Mouse (Mus musculus) hindbrain, embryonic 10.5 days (tissue): ENCODE measurements around the gene Plekhj1. TPM values are rescaled to one million over a fixed set of nuclear protein-coding genes. Genes with fewer than 3 reads are reported as not detected.
"Not testable (repeated sequence)": the region's sequence is repeated elsewhere in the genome, so short reads cannot be mapped to it uniquely, and the experiment has no call there.

Experiments used
- DNase-seq: peaks from one replicate; pipeline ENCODE4 v3.0.0-alpha.2; 2017; ENCODE audit warnings: low spot score
- H3K27ac ChIP-seq: fragments of 300-500 bp; sonication (generic); 2 replicates; pipeline ENCODE4 v1.5.1; 2016; ENCODE audit warnings: mild to moderate bottlenecking, moderate library complexity
- H3K27me3 ChIP-seq: fragments of 300-500 bp; sonication (generic); 2 replicates; pipeline ENCODE4 v1.6.1; 2016; ENCODE audit warnings: mild to moderate bottlenecking; ENCODE audit not compliant: poor library complexity, insufficient read depth, severe bottlenecking
- H3K36me3 ChIP-seq: fragments of 300-500 bp; sonication (generic); 2 replicates; pipeline ENCODE4 v1.6.1; 2016; ENCODE audit warnings: mild to moderate bottlenecking, moderate library complexity
- H3K4me1 ChIP-seq: fragments of 300-500 bp; sonication (generic); replicated peaks from 2 replicates; pipeline ENCODE4 v1.6.1; 2016; ENCODE audit warnings: mild to moderate bottlenecking
- H3K4me3 ChIP-seq: fragments of 300-500 bp; sonication (generic); 2 replicates; pipeline ENCODE4 v1.5.1; 2016; ENCODE audit warnings: mild to moderate bottlenecking, moderate library complexity
- H3K9me3 ChIP-seq: fragments of 300-500 bp; sonication (generic); 2 replicates; pipeline ENCODE4 v1.6.1; 2016; ENCODE audit warnings: mild to moderate bottlenecking, moderate library complexity
- WGBS: fragments of 180-500 bp; shearing (Covaris S2); methylation state at CpG from one replicate; pipeline ENCODE4 v1.1.7; 2016; 5-methylcytosine and 5-hydroxymethylcytosine counted together
- polyA plus RNA-seq: library from polyadenylated mRNA; unstranded; fragments of >200 nt; fragmentation: Nextera tagmentation; extraction: Ambion mirVana; gene quantifications from 2 replicates; pipeline ENCODE4 v1.2.1, GENCODE M21; 2016

Plekhj1 gene
- polyA plus RNA-seq, 1 experiment from 2014 or later = 189 TPM

DNA sequence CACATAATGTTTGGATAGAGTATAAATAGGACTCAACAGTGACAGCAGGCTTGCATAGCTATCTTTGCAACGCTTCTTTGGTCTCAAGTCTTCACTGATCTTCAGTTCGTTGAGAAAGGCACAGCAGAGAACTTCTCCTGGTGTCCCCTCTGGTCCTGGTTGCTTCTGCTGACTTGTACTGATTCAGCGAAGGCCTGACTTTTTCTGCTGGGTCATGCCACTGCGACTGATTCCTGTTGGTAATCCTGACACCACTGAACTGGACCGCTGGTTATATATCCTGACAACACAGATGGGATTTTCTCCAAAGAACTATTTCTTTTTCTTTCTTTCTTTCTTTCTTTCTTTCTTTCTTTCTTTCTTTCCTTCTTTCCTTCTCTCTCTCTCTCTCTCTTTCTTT, 24.1 kb upstream of the Plekhj1 start:
- DNase-seq = no peak
- 90% methylated on average over 5 of the region's 5 CpGs for WGBS
- Histone ChIP-seq H3K27ac (no peak overlapping the region), H3K36me3 (no peaks in the 10 kb centered on the region), H3K4me3 (no peak overlapping the region), H3K4me1 (peaks cover 11% of the 10 kb centered on the region), H3K9me3 (no peaks in the 10 kb centered on the region), H3K27me3 (no peaks in the 10 kb centered on the region)

DNA sequence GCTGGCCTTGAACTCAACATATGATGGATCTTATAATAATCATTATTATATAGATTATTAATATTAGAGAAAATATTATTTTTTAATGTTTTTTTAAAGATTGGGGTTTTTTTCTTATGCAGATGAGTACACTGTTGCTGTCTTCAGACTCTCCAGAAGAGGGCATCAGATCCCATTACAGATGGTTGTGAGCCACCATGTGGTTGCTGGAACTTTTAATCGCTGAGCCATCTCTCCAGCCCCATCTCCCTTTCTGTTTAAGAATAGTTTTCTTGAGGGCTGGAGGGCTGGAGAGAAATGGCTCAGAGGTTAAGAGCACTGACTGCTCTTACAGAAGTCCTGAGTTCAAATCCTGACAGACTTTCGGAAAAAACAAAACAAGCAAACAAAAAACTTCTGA, 23.6 kb upstream of the Plekhj1 start:
- Histone ChIP-seq H3K4me1 (peaks cover 8% of the 10 kb centered on the region), H3K9me3 (no peaks in the 10 kb centered on the region), H3K4me3 (no peak overlapping the region), H3K36me3 (no peaks in the 10 kb centered on the region), H3K27me3 (no peaks in the 10 kb centered on the region), H3K27ac (no peak overlapping the region)
- 41% methylated on average over 2 of the region's 2 CpGs for WGBS
- DNase-seq = no peak

DNA sequence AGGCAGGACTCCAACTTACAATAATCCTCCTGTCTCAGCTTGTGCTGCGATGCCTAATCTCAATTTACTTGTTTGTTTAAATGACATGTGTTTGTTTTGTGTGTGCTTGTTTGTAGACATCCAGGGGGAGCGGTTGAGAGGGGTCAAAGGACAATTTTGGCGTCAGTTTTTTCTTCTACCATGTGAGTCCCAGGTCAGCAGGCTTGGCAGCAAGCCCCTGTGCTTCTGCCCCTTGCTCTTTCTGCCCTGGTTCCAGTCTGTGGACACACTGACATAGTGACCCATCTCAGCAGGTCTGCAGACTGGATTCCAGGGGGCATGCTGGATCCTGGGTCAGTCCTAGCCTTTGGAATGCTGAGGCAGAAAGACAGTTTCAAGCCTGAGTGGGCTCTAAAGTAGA, 21.0 kb upstream of the Plekhj1 start:
- WGBS = 61% methylated on average over 3 of the region's 3 CpGs
- no peaks in the 10 kb centered on the region for H3K9me3 ChIP-seq
- H3K4me1 ChIP-seq = 0 out of 2 replicates have a peak, but pooled peaks cover 2% of the 10 kb centered on the region
- no peak overlapping the region for H3K4me3 ChIP-seq
- H3K27me3 ChIP-seq = no peaks in the 10 kb centered on the region
- no peak overlapping the region for H3K27ac ChIP-seq
- no peaks in the 10 kb centered on the region for H3K36me3 ChIP-seq
- DNase-seq = no peak

DNA sequence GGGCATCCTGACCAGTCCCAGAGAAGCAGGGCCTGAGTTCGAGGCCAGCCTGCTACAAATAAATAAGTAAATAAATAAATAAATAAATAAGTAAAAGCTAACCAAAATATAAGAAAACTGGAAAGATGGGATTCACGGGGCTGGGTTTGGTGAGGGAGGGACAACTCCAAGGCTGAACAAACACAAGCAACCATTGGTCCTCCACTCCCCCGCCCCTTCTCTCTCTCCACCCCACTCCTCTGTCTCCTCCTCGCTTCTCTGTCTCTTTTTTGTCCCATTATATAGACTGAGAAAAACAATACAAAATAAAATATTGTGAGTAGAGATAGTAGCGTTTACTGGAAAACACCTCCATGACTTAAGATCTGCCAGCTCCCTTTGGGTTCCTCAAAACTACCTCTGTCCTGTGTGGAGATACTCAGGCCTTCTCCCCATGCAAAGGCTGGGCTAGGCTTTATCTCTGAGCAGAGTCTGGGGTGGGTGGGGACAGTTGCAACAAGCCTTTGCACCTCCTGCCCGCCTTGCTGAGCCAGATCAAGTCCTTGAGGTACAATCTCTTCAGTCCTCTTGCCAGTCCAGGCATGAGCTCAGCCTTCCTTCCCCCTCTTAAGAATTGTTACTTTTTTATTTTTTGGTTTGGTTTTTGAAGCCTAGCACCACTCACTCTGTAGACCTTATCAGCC, 20.3 kb upstream of the Plekhj1 start:
- 51% methylated on average over 6 of the region's 6 CpGs for WGBS
- no peak for DNase-seq

DNA sequence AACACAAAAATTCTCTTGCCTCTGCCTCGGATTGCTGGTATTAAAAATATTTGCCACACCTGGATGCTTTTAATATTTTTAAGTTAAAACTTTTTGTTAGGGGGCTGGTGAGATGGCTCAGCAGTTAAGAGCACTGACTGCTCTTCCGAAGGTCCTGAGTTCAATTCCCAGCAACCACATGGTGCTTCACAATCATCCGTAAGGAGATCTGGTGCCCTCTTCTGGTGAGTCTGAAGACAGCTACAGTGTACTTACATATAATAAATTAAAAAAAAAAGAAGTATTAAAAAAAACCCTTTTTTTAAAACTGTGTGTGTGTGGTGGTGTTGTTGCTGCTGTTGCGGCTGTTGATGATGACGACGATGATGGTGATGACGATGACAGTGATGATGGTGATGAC, 19.5 kb upstream of the Plekhj1 start:
- not testable (repeated sequence) for H3K4me3 ChIP-seq, H3K4me1 ChIP-seq, H3K9me3 ChIP-seq, H3K36me3 ChIP-seq, DNase-seq, H3K27me3 ChIP-seq, H3K27ac ChIP-seq
- WGBS = 87% methylated on average over 7 of the region's 7 CpGs

More for the DNA sequence above, 20.3 kb upstream of the Plekhj1 start:
- no peak overlapping the region for H3K4me3 ChIP-seq
- H3K27ac ChIP-seq = no peak overlapping the region
- no peaks in the 10 kb centered on the region for H3K36me3 ChIP-seq
- H3K9me3 ChIP-seq = no peaks in the 10 kb centered on the region
- no peaks in the 10 kb centered on the region for H3K27me3 ChIP-seq
- H3K4me1 ChIP-seq = no peaks in the 10 kb centered on the region

DNA sequence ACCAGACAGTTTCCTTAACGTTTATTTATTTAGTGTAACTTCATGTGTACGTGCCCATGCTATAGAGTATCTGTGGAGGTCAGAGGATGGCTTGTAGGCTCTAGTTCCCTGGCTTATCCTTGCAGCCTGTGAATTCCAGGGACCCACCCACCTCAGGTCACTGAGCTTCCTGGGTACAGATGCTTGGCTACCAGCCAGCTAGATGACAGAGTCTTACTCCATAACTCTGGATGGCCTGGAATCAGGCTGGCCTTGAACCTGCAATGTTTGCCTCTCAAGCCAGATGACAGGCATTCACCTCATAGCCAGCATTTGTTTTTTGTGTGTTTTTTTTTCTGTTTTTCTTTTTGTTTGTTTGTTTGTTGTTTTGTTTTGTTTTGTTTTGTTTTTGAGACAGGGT, 18.7 kb upstream of the Plekhj1 start:
- no peaks in the 10 kb centered on the region for H3K36me3 ChIP-seq
- no peak overlapping the region for H3K27ac ChIP-seq
- no peaks in the 10 kb centered on the region for H3K9me3 ChIP-seq
- H3K27me3 ChIP-seq = peaks cover 4% of the 10 kb centered on the region; the same call in 1 of the 2 replicates
- no peak for DNase-seq
- H3K4me3 ChIP-seq = no peak overlapping the region
- WGBS = 79% methylated on average over 2 of the region's 2 CpGs
- peaks cover 6% of the 10 kb centered on the region; the same call in 1 of the 2 replicates for H3K4me1 ChIP-seq

DNA sequence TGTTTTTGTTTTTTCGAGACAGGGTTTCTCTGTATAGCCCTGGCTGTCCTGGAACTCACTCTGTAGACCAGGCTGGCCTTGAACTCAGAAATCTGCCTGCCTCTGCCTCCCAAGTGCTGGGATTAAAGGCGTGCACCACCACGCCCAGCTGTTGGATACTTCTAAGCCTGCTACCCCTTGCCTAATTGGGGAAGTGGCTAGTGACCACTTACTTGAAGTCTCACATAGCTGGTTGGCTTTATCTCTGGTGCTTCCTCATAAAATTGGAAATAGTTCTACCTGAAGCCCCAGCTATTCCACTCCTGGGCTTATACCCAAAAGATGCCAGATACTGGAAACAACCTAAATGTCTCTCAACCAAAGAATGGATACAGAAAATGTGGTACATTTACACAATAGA, 17.9 kb upstream of the Plekhj1 start:
- H3K27me3 ChIP-seq = peaks cover 12% of the 10 kb centered on the region; the same call in 1 of the 2 replicates
- H3K27ac ChIP-seq, H3K9me3 ChIP-seq, H3K36me3 ChIP-seq, DNase-seq, H3K4me1 ChIP-seq, H3K4me3 ChIP-seq: not testable (repeated sequence)
- 90% methylated on average over 3 of the region's 3 CpGs for WGBS

DNA sequence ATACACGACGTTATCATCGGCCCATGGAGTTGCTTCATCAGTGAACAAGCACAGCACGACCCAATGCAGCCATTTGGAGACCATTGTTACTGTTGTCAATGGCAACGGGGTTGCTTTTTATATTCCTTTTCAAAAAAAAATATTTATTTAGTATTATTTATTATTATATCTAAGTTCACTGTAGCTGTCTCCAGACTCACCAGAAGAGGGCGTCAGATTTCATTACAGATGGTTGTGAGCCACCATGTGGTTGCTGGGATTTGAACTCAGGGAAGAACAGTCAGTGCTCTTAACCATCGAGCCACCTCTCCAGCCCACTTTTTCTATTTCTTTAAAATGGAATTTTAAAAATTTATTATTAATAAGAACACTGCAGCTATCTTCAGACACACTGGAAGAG, 16.4 kb upstream of the Plekhj1 start:
- Histone ChIP-seq H3K4me1 (peaks cover 14% of the 10 kb centered on the region), H3K27ac (no peak overlapping the region), H3K4me3 (no peak overlapping the region), H3K27me3 (peaks cover 26% of the 10 kb centered on the region), H3K9me3 (no peaks in the 10 kb centered on the region), H3K36me3 (no peaks in the 10 kb centered on the region)
- DNase-seq = no peak
- WGBS = 71% methylated on average over 7 of the region's 7 CpGs

DNA sequence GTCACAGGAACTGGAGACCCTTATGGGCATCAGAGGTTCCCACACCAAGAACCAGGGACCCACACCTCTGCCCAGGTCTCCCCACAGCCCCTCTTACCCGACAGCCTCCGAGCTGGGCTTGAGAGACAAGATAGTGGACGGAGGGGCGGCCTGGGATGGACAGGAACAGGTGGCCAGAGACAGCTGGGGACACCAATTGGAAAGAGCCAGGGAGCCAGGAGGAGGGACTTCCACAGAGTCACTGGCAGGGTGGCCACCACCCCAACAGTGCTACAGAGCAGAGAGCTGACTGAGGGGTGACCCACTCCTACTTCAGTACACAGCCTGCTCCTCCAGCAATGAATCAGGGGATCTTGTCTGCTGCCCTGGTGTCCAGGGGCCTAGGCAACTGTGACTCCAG, 14.9 kb upstream of the Plekhj1 start, which contains the start of gene Jsrp1:
Jsrp1 (minus strand) TSS at position 133 of the 400 bp plus-strand sequence.
- peaks cover 26% of the 10 kb centered on the region for H3K4me1 ChIP-seq
- H3K9me3 ChIP-seq = no peaks in the 10 kb centered on the region
- 84% methylated on average over 4 of the region's 4 CpGs for WGBS
- no peak within 1 kb of the TSS for H3K27ac ChIP-seq
- H3K27me3 ChIP-seq = peaks cover 41% of the 10 kb centered on the region
- no peak for DNase-seq
- no peaks in the 10 kb centered on the region for H3K36me3 ChIP-seq
- no peak within 1 kb of the TSS for H3K4me3 ChIP-seq

DNA sequence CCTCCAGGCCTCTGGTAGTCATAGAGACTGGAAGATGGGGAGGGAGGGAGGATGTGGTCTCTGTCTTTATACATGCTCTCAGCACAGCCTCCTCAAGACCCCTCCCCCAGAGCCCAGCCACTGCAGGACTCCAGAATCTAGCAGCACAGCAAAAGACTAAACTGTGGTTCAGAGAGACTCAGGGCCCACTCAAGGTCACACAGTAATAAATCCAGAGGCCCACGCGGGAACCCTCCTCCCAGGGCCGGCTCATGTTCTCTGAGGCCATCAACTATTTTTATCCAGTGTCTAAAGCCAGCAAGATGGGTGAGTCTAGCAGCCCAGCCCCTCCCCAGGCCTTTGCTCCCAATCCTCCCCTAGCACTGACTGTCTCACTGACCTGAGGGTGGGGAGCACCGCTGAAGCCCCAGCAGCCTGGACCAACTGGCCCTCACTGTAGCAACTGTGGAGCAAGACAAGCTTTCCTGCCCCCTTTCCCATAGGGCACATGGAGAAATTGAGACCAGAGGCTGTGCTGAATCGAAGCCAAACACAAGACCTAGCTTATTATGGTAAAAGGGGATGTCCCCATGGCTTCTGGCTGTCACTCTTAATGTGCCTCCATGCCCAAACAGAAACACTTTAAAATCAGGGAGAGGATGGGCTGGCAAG, 14.1 kb upstream of the Plekhj1 start:
- Histone ChIP-seq H3K4me1 (peaks cover 34% of the 10 kb centered on the region), H3K9me3 (no peaks in the 10 kb centered on the region), H3K27ac (no peak overlapping the region), H3K4me3 (no peak overlapping the region), H3K27me3 (peaks cover 49% of the 10 kb centered on the region), H3K36me3 (no peaks in the 10 kb centered on the region)
- 63% methylated on average over 5 of the region's 5 CpGs for WGBS
- no peak for DNase-seq

DNA sequence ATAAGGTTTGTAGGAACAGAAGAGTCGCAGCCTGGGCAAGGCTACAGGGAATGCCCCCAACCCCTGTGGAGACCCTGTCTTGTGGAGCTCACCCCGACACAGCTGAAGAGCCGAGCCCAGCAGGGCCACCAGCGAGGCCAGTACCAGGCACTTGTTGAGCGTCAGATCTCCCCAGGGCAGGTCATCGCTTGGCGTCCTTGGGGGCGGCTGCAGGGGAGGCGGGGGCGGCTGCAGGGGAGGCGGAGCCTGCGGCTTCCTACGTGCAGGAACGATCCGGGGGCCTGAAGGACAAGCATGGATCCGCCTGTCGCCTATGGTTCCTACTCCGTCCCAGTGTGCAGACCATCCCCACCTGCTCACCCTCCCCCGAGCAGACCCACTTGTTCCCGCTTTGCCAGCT, 11.7 kb upstream of the Plekhj1 start:
- Histone ChIP-seq H3K4me3 (peak overlapping the region; percentile 16), H3K27ac (peak overlapping the region; percentile 36; the same call in 1 of the 2 replicates), H3K36me3 (peaks cover 11% of the 10 kb centered on the region), H3K4me1 (peaks cover 54% of the 10 kb centered on the region), H3K27me3 (peaks cover 72% of the 10 kb centered on the region), H3K9me3 (no peaks in the 10 kb centered on the region)
- 3% methylated on average over 20 of the region's 20 CpGs for WGBS
- no peak for DNase-seq

DNA sequence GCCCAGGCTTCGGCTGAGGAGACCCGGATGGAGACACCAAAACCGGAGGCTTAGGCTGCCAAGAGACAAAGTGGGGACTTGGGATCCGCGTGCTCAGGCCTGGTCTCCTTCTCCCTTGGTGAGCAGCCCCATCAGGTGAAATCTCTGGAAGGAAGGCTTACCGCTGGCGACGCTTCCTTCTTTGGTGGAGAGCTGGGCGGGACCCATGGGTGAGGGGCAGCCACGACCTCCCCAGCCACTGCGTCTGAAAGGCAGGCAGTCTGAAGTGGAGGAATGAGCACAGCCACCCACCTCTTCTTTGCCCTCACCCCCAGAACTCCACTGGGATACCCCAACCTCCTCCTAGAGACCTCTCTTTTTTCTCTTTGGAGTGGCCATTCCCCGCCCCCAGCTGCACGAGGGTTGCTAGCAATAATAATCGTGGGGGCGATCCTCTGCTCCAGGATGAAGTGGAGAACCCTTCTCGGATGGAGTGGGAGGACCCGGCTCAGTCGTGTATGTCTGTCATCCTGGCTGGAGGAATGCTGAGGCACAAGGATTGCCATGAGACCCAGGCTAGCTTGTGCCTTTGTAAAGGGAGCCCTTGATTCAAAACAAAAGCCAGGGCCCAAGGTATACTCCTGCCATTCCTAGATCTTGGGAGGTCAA, 10.7 kb upstream of the Plekhj1 start:
- Histone ChIP-seq H3K27me3 (peaks cover 73% of the 10 kb centered on the region), H3K27ac (peak overlapping the region; percentile 76), H3K4me3 (peak overlapping the region; percentile 66), H3K36me3 (peaks cover 21% of the 10 kb centered on the region), H3K4me1 (peaks cover 54% of the 10 kb centered on the region), H3K9me3 (no peaks in the 10 kb centered on the region)
- no peak for DNase-seq
- 8% methylated on average over 18 of the region's 18 CpGs for WGBS
